Mouse (Mus musculus) lung, embryonic 16.5 days (tissue): ENCODE data around the gene Serinc5. TPM values are rescaled to one million over a fixed set of nuclear protein-coding genes. Genes with fewer than 3 reads are reported as not detected.

ENCODE experiments used
- ATAC-seq: fragments of 200-750 bp; cut with Nextera tagmentation; 2 replicates; pipeline ENCODE4 v1.8.0; 2017; ENCODE audit warnings: low read depth, mild to moderate bottlenecking, moderate library complexity
- H3K27ac ChIP-seq: fragments of 300-500 bp; sonication (generic); 2 replicates; pipeline ENCODE4 v1.5.1; 2014; ENCODE audit warnings: mild to moderate bottlenecking, control low read depth, low read length
- H3K27me3 ChIP-seq: fragments of 300-500 bp; sonication (generic); 2 replicates; pipeline ENCODE4 v1.6.1; 2014; ENCODE audit warnings: low read depth, low read length, mixed read lengths; ENCODE audit not compliant: control insufficient read depth, insufficient read depth
- H3K36me3 ChIP-seq: fragments of 300-500 bp; sonication (generic); 2 replicates; pipeline ENCODE4 v1.6.1; 2014; ENCODE audit warnings: low read length; ENCODE audit not compliant: control insufficient read depth, insufficient read depth
- H3K4me1 ChIP-seq: fragments of 300-500 bp; sonication (generic); replicated peaks from 2 replicates; pipeline ENCODE4 v1.6.1; 2014; ENCODE audit warnings: low read length, mixed read lengths; ENCODE audit not compliant: control insufficient read depth, insufficient read depth
- H3K4me2 ChIP-seq: fragments of 300-500 bp; sonication (generic); 2 replicates; pipeline ENCODE4 v1.6.1; 2014; ENCODE audit warnings: low read depth, low read length, control low read depth
- H3K4me3 ChIP-seq: fragments of 300-500 bp; sonication (generic); 2 replicates; pipeline ENCODE4 v1.5.1; 2014; ENCODE audit warnings: mild to moderate bottlenecking, low read length, control low read depth
- H3K9ac ChIP-seq: fragments of 300-500 bp; sonication (generic); 2 replicates; pipeline ENCODE4 v1.6.1; 2014; ENCODE audit warnings: low read length, control low read depth
- H3K9me3 ChIP-seq: fragments of 300-500 bp; sonication (generic); 2 replicates; pipeline ENCODE4 v1.6.1; 2016; ENCODE audit warnings: low read length; ENCODE audit not compliant: control insufficient read depth
- WGBS: fragments of 180-500 bp; shearing (Covaris S2); extraction: QIAGEN DNeasy Blood & Tissue Kit; methylation state at CpG from one replicate; pipeline ENCODE4 v1.1.7; 2014; 5-methylcytosine and 5-hydroxymethylcytosine counted together
- polyA plus RNA-seq: library from polyadenylated mRNA; unstranded; fragments of >200 nt; fragmentation: Nextera tagmentation; extraction: Ambion mirVana; gene quantifications from 2 replicates; pipeline ENCODE4 v1.2.1, GENCODE M21; 2015

The Serinc5 gene
- polyA plus RNA-seq, 1 experiment from 2014 or later: 33.2 TPM

DNA sequence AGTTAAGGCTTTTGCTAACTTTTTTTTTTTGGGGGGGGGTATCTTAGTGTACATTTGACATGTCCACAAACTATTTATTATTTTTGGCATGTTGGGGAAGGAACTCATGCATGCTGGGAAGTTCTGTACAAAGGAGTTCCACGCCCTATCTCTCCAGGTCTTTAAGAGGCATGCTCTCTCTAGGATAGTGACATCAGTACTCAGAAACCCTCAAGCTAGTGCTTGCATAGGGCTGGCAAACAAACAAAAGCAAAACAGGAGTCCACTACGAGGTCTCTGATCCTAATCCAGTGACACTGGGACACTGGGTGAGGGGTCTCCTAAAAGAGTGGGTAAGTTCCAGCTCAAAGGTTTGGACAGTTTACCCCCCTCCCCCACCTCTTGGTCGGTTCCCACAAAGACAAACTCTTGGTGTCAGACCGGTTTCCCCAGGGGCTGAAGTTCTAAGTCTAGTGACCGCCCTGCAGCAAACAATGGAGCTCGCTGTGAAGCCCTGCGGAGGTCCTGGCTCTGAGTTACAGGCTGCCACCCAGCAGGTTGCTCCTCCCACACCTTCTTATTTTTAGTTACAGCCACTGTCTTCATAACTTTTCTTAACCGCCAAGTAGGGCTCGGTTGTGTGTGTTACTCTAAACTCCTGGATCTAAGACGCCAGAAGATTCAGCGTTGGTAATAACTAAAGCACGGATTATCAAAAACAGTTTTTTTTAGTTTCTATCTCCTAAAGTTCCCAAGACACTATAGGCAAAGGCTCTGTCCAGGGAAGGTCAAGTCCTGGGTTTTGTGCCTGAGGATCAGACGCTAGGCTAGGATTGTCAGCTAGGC, 1.2 kb upstream of the Serinc5 start:
- Histone ChIP-seq H3K36me3 (no peaks in the 10 kb centered on the region), H3K9me3 (no peaks in the 10 kb centered on the region), H3K27me3 (no peaks in the 10 kb centered on the region), H3K4me2 (peak overlapping the region; percentile 81), H3K27ac (peak overlapping the region; percentile 99), H3K9ac (peak overlapping the region; percentile 91), H3K4me3 (peak overlapping the region; percentile 93), H3K4me1 (peaks cover 24% of the 10 kb centered on the region)
- ATAC-seq: peak; percentile 56
- WGBS: 6% methylated on average over 13 of the region's 13 CpGs

DNA sequence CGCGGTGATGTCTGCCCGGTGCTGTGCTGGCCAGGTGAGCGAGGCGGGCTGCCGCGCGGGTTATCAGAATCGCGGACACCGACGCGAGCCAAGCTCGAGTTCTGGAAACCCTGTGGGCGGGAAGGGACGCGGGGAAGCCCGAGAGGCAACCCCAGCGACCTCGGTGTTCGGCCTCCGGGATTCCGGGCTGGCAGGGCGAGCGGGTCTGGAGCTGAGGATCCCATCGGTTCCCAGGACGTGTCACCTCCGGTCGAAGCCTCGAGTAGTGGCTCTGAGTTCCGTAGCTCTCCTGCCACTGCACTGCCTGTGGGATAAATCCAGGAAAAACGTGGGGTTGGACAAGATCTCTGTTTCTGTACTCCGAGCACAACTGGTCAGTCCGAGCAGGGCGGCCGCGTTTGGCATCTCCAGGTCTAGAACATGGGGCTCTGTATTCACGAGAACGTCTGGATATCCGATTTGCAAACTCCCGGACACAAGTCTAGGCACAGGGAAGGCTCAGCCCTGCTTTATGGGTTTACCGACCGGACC, 428 bp downstream of the Serinc5 start:
- no peaks in the 10 kb centered on the region for H3K27me3 ChIP-seq
- H3K4me2 ChIP-seq: peak overlapping the region; percentile 81
- H3K4me1 ChIP-seq: peaks cover 24% of the 10 kb centered on the region
- peak overlapping the region; percentile 93 for H3K9ac ChIP-seq
- ATAC-seq: peak; percentile 42
- peak overlapping the region; percentile 93 for H3K27ac ChIP-seq
- H3K4me3 ChIP-seq: peak overlapping the region; percentile 93
- H3K9me3 ChIP-seq: no peaks in the 10 kb centered on the region
- H3K36me3 ChIP-seq: no peaks in the 10 kb centered on the region
- WGBS: under 1% methylated on average over 43 of the region's 43 CpGs

DNA sequence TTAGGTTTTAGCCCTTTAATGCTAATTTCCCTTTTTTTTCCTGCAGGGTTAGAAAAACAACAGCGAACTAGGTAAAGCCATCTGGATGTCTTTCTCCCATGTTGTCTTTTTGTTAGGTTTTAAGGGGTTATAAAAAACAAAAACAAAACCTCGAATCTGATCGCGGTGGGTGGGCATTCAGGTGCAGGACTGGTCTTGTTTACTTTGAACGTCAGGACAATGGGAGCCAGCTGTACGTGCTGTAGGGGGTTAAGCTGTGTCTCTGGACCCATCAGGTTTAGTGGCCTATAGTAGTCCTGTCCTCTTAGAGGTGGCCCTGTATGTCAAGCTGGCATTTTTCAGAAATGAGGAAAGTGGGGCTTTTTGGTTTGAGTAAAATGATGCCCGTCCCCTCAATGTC, 1.0 kb downstream of the Serinc5 start:
- ATAC-seq: no peak
- Histone ChIP-seq H3K27me3 (no peaks in the 10 kb centered on the region), H3K4me2 (peak overlapping the region; percentile 81), H3K9me3 (no peaks in the 10 kb centered on the region), H3K9ac (peak overlapping the region; percentile 93), H3K36me3 (no peaks in the 10 kb centered on the region), H3K27ac (no peak overlapping the region), H3K4me3 (peak overlapping the region; percentile 93), H3K4me1 (peaks cover 24% of the 10 kb centered on the region)
- 13% methylated on average over 7 of the region's 7 CpGs for WGBS

DNA sequence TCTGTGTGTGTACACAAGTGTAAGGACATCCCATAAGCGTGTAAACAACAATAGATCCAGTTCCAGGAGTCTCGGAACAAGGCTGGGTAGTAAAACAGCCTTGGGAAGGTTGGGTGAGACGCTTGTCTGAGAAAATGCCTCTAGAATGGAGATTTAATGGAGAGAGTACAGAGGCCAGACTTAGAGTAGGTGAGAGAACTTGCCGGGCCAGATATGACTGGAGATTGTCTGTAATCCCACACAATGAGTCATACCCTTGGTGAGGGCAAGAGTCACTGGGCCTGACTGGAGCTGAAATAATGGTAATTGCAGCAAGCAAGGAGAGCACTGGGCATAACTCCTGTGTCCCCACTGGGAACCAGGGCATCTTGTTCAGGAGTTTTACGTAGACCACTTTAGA, 2.2 kb downstream of the Serinc5 start:
- Histone ChIP-seq H3K9ac (no peak overlapping the region), H3K4me3 (peak overlapping the region; percentile 10; the same call in 1 of the 2 replicates), H3K4me1 (peaks cover 24% of the 10 kb centered on the region), H3K9me3 (no peaks in the 10 kb centered on the region), H3K27ac (no peak overlapping the region), H3K27me3 (no peaks in the 10 kb centered on the region), H3K4me2 (peak overlapping the region; percentile 81), H3K36me3 (no peaks in the 10 kb centered on the region)
- ATAC-seq: no peak
- 63% methylated on average over 5 of the region's 5 CpGs for WGBS

DNA sequence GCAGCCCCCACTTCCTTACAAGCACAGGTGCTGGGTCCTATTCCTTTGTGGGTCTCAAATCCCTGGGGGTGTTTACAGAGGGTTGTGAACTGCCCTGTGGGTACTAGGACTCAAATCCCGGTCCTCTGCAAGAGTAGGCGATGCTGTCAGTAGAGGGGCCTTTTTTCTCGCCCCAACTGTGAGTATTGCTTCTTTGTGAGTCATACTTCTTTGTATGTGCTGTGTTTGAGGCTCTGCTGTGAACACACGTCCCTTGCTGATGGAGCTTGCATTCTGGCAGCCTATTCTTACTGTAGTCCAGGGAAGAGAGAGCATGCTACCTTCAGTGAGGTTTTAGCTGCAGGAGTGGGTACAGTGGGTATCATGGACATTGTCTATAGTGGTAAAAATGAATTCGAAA, 4.3 kb downstream of the Serinc5 start:
- ATAC-seq: no peak
- Histone ChIP-seq H3K4me3 (no peak overlapping the region), H3K9me3 (no peaks in the 10 kb centered on the region), H3K4me2 (no peak overlapping the region), H3K36me3 (no peaks in the 10 kb centered on the region), H3K27ac (no peak overlapping the region), H3K4me1 (peaks cover 14% of the 10 kb centered on the region), H3K9ac (no peak overlapping the region), H3K27me3 (no peaks in the 10 kb centered on the region)
- 87% methylated on average over 5 of the region's 5 CpGs for WGBS

DNA sequence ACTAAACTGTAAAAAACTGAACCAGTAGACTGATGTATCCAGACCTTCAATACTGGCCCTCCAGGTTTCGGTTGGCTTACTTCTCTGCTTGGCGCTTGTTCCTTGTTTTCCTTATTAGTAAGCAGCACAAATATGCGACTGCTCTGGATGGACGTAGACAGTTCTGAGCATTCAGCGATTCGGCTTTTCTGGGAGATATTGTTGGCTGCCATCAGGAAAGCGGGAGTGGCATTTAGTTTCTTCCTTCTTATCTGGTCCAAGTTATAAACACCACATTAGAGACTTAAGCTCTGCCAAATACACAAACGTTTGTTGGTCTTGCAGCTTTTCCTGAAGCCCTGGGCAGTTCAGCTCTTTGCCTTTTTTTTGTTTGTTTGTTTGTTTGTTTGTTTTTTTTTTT, 5.6 kb downstream of the Serinc5 start:
- H3K4me2 ChIP-seq: no peak overlapping the region
- H3K36me3 ChIP-seq: no peaks in the 10 kb centered on the region
- no peaks in the 10 kb centered on the region for H3K27me3 ChIP-seq
- no peak overlapping the region for H3K9ac ChIP-seq
- 67% methylated on average over 8 of the region's 8 CpGs for WGBS
- H3K4me3 ChIP-seq: no peak overlapping the region
- no peaks in the 10 kb centered on the region for H3K9me3 ChIP-seq
- H3K27ac ChIP-seq: no peak overlapping the region
- H3K4me1 ChIP-seq: peaks cover 14% of the 10 kb centered on the region
- ATAC-seq: peak; percentile 44; the same call in 1 of the 2 replicates

DNA sequence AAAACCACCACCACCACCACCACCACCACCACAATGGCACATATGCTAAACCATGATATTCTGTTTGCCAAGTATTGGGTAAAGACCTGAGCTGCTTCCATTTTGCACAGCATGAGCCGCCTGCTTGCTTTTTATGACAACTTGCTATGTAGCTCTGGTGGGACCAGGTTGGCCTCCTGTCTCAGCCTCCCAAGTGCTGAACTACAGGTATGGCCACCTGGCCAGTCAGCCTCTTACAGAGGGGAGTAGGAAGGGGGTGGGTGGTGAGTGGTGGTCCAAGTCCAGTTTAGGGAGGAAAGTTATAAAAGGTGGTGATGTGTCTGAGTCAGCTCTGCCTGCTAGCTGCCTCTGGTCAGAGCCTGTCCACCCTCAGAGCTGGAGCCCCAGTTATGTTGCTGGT, 15.3 kb downstream of the Serinc5 start:
- Histone ChIP-seq H3K4me3 (no peak overlapping the region), H3K9ac (no peak overlapping the region), H3K36me3 (peaks cover 19% of the 10 kb centered on the region), H3K9me3 (no peaks in the 10 kb centered on the region), H3K27ac (no peak overlapping the region), H3K27me3 (no peaks in the 10 kb centered on the region), H3K4me2 (no peak overlapping the region), H3K4me1 (0 out of 2 replicates have a peak, but pooled peaks cover 2% of the 10 kb centered on the region)
- no peak for ATAC-seq
- WGBS: 97% methylated on average over 1 of the region's 1 CpGs

DNA sequence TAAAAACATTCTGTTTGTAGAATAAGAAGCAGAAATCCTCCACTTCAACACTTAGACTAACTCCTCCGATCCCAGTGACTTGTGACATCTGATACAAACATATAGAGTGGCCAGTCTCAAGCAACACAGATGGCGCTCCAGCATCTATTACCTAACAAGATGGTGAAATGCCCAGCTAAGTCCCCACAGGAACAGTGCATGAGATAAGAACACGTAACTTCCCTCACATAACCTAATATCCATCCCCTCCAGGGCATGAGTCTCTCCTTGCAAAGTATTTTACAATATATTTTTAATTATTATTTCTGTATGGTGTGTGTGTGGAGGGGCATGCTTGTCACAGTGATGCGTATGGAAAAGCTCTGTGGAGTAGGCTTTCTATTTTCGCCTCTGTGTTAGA, 15.8 kb downstream of the Serinc5 start:
- Histone ChIP-seq H3K9me3 (no peaks in the 10 kb centered on the region), H3K4me1 (peaks cover 7% of the 10 kb centered on the region), H3K27ac (no peak overlapping the region), H3K9ac (no peak overlapping the region), H3K27me3 (no peaks in the 10 kb centered on the region), H3K4me2 (no peak overlapping the region), H3K36me3 (peaks cover 19% of the 10 kb centered on the region), H3K4me3 (no peak overlapping the region)
- WGBS: 94% methylated on average over 5 of the region's 5 CpGs
- no peak for ATAC-seq

DNA sequence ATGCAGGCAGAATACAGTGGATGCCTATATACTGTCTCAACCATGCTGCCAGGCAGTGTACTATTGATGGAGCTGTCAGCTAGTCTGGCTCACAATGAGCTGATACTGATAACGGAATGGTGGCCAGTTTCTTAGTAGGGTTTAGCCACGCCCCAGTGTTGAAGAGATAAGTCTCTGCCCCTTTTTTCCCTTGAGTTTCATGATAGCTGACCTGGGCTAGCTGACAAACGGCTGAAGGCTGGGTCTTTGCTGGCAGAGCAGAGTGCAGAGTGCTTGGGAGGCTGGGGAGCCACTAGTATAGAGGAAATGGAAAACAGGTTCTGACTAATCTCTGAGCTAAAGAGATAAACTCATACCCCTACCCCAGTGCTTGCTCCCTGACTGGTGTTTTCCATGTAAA, 18.6 kb downstream of the Serinc5 start:
- no peak for ATAC-seq
- H3K4me3 ChIP-seq: no peak overlapping the region
- no peaks in the 10 kb centered on the region for H3K9me3 ChIP-seq
- WGBS: 77% methylated on average over 3 of the region's 3 CpGs
- H3K27ac ChIP-seq: no peak overlapping the region
- H3K36me3 ChIP-seq: peaks cover 19% of the 10 kb centered on the region
- H3K27me3 ChIP-seq: no peaks in the 10 kb centered on the region
- no peak overlapping the region for H3K9ac ChIP-seq
- peaks cover 11% of the 10 kb centered on the region for H3K4me1 ChIP-seq
- H3K4me2 ChIP-seq: no peak overlapping the region
